Mouse (Mus musculus): ENCODE measurements at regions not wholly inside any gene's neighbourhood (a gene's known extent, or its start where the extent isn't known, plus 50 kb on each side); places are given as distances from the start of the nearest gene placed in this dataset.

DNA sequence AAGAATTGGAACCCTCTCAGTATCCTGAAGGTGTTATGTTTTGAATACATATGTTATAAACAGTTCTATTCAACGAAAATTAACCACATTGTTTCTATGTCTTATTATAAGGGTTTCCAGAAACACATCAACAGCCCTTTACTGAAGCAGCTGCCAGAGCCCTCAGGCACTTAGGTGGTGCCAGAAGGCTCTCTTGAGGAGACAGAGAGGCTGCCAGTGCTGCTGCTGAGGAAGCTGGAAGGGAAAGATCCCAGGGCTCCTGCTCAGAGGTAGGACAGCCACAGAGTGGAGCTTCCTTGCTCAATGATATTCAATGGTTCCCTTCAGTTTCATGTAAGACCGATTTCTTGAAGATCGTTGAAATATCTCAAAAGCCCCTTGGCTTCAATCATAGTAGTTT lies 226.7 kb upstream of the Dnajc24 start:
- TF ChIP-seq CTCF (IDR thresholded peaks at IDR 0.05) (no peak), EP300 (IDR thresholded peaks at IDR 0.05) (no peak)

Measured in lung, postnatal 0 days (tissue).